Mouse (Mus musculus) CH12F3 (cell line): Measurements from ENCODE around the gene Vps41.

Experiments used
- in situ Hi-C: fragments of 300-500 bp; cut with MboI; formaldehyde crosslinking; loops from 2 replicates; pipeline ENCODE4 v1.14.3; 2020; ENCODE audit warnings: low sequenced_read_pairs

Gene Vps41

GRCm38 (mm10) chr13:18791724-18792123 lies 74.6 kb downstream of the Vps41 start:
- in situ Hi-C loops, result no loop called here

- in situ Hi-C loops, result no loop called here
These were observed 77.4 kb downstream of the Vps41 start for GRCm38 (mm10) chr13:18794454-18794853.

GRCm38 (mm10) chr13:18797555-18797954 lies 80.5 kb downstream of the Vps41 start:
- in situ Hi-C loops, result no loop called here

- in situ Hi-C loops, result loop anchor here (10.0 to 25.0 kb wide), 2 partner anchors 288 to 746 kb away; no protein-coding TSS in a partner anchor
These were observed 83.3 kb downstream of the Vps41 start for GRCm38 (mm10) chr13:18800434-18800833.

- in situ Hi-C loops, result loop anchor here (10.0 to 25.0 kb wide), 2 partner anchors 297 to 755 kb away; no protein-coding TSS in a partner anchor
These were observed 92.4 kb downstream of the Vps41 start for GRCm38 (mm10) chr13:18809465-18809864.

- in situ Hi-C loops, result loop anchor here (10.0 to 25.0 kb wide), 2 partner anchors 298 to 755 kb away; no protein-coding TSS in a partner anchor
These were observed 93.0 kb downstream of the Vps41 start for GRCm38 (mm10) chr13:18809978-18810675.

GRCm38 (mm10) chr13:18824420-18825123 lies 107.5 kb downstream of the Vps41 start:
- in situ Hi-C loops, result loop anchor here (25.0 kb wide), 1 partner anchor 312 kb away; no protein-coding TSS in a partner anchor

GRCm38 (mm10) chr13:18827029-18827428 lies 109.9 kb downstream of the Vps41 start:
- in situ Hi-C loops, result no loop called here

GRCm38 (mm10) chr13:18830486-18830885 lies 113.4 kb downstream of the Vps41 start:
- in situ Hi-C loops, result no loop called here

- in situ Hi-C loops, result no loop called here
These were observed 122.1 kb downstream of the Vps41 start for GRCm38 (mm10) chr13:18839231-18839630.

GRCm38 (mm10) chr13:18840366-18840765 lies 123.3 kb downstream of the Vps41 start:
- in situ Hi-C loops, result no loop called here

GRCm38 (mm10) chr13:18841019-18841418 lies 123.9 kb downstream of the Vps41 start:
- in situ Hi-C loops, result no loop called here

- in situ Hi-C loops, result no loop called here
These were observed 124.7 kb downstream of the Vps41 start for GRCm38 (mm10) chr13:18841752-18842282.

GRCm38 (mm10) chr13:18842556-18842955 lies 125.5 kb downstream of the Vps41 start:
- in situ Hi-C loops, result no loop called here

- in situ Hi-C loops, result no loop called here
These were observed 126.5 kb downstream of the Vps41 start for GRCm38 (mm10) chr13:18843546-18843945.

GRCm38 (mm10) chr13:18847386-18847785 lies 130.3 kb downstream of the Vps41 start:
- in situ Hi-C loops, result no loop called here

- in situ Hi-C loops, result no loop called here
These were observed 132.5 kb downstream of the Vps41 start for GRCm38 (mm10) chr13:18849563-18849962.

- in situ Hi-C loops, result no loop called here
These were observed 134.1 kb downstream of the Vps41 start for GRCm38 (mm10) chr13:18851182-18851581.

- in situ Hi-C loops, result no loop called here
These were observed 135.6 kb downstream of the Vps41 start for GRCm38 (mm10) chr13:18852718-18853117.

- in situ Hi-C loops, result no loop called here
These were observed 139.1 kb downstream of the Vps41 start for GRCm38 (mm10) chr13:18856026-18856802.

- in situ Hi-C loops, result no loop called here
These were observed 141.1 kb downstream of the Vps41 start for GRCm38 (mm10) chr13:18858183-18858582.
